Mouse (Mus musculus) cerebellum, adult 2 months (tissue): ENCODE data around the gene Rnf207. TPM values are rescaled to one million over a fixed set of nuclear protein-coding genes. Genes with fewer than 3 reads are reported as not detected.

Experiments
- DNase-seq, 2 experiments: peaks; one replicate each; pipeline ENCODE4 v3.0.0; 2021
- H3K27ac ChIP-seq: fragments of 200-500 bp; 2 replicates; pipeline ENCODE4 v1.5.1; 2012; ENCODE audit warnings: low read length, control low read depth, inconsistent platforms; ENCODE audit not compliant: insufficient read depth
- H3K27me3 ChIP-seq: fragments of 200-500 bp; 2 replicates; pipeline ENCODE4 v1.6.1; 2012; ENCODE audit warnings: inconsistent platforms, mild to moderate bottlenecking, low read length, moderate library complexity; ENCODE audit not compliant: control insufficient read depth, insufficient read depth
- H3K4me1 ChIP-seq: fragments of 200-500 bp; 2 replicates; pipeline ENCODE4 v1.6.1; 2011; ENCODE audit warnings: low read length; ENCODE audit not compliant: control insufficient read depth, insufficient read depth
- H3K4me3 ChIP-seq: fragments of 200-500 bp; replicated peaks from 2 replicates; pipeline ENCODE3; 2011; ENCODE audit warnings: mild to moderate bottlenecking, low read depth, low read length, control low read depth; ENCODE audit not compliant: insufficient read depth
- CTCF ChIP-seq: fragments of 200-500 bp; IDR thresholded peaks from 2 replicates; pipeline ENCODE4 v1.5.1; 2011; ENCODE audit warnings: low read depth, mild to moderate bottlenecking, control low read depth, low read length, moderate library complexity, borderline replicate concordance; ENCODE audit not compliant: insufficient read depth
- POLR2A ChIP-seq: fragments of 200-500 bp; IDR thresholded peaks from 2 replicates; pipeline ENCODE4 v1.6.1; 2011; ENCODE audit warnings: low read length, control low read depth, borderline replicate concordance; ENCODE audit not compliant: insufficient read depth
- WGBS: fragments of 180-500 bp; shearing (Covaris S2); methylation state at CpG from one replicate; pipeline ENCODE4 v1.1.7; 2018; 5-methylcytosine and 5-hydroxymethylcytosine counted together
- polyA plus RNA-seq: library from polyadenylated mRNA; depleted of rRNA; stranded (reverse); fragments of >200 nt; gene quantifications from 2 replicates; pipeline ENCODE4 v1.2.3, GENCODE M21; 2012

Rnf207 gene
- polyA plus RNA-seq, 1 experiment = 11.8 TPM

DNA sequence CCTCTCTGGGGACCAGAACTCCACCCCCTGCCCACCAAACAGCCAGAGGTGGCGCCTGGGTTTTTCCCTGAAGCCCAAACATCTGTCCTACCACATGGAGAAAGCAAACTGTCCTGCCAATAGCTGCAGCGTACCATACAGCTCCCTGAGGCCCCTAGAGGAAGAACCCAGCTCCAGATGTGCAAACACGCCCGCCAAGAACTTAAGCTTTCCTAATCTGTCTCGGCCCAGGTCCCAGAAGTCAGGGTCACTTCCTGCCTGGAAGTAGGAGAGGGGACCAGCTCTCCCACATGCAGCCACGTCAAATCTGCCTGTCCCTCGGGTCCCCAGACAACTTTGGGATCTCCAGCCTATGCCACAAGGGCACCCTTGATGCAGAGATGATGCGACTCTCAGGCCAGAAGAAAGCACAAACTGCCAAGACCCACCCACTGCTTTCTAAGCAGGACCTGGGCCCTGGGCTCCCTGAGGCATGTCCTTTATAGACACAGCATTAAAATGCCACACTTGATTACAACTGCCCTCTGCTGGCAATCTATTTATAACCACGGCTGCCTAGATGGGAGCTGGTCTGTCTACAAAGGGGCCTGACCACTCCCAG is 46.2 kb downstream of the Rnf207 start:
- Histone ChIP-seq H3K27me3 (no peaks in the 10 kb centered on the region), H3K4me1 (peaks cover 47% of the 10 kb centered on the region), H3K4me3 (no peak overlapping the region), H3K27ac (no peak overlapping the region)
- no peak for TF ChIP-seq POLR2A
- peak; percentile 14; the same call in 1 of the 2 replicates for TF ChIP-seq CTCF
- 62% methylated on average over 9 of the region's 9 CpGs for WGBS
- no peak for DNase-seq

DNA sequence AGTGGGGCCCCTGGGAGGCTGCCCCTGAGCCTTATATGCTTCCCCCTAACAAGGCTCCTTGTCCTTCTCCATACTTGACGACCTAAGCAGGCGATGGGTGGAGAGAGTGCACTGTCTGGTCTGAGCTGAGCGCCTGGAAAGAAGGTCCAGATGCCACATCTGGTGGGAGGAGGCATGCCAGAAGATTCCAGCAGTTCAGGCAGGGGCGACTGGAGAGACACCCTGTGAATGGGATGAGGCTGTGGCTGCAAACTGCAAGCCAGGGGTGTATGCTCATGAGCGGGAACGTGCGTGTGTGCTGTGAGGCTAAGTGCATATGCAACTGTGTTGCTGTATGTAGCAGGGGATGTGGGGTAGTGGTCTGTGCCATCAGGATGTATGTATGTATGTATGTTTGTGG is 46.8 kb downstream of the Rnf207 start:
- Histone ChIP-seq H3K27ac (no peak overlapping the region), H3K4me1 (peaks cover 51% of the 10 kb centered on the region), H3K27me3 (no peaks in the 10 kb centered on the region), H3K4me3 (no peak overlapping the region)
- no peak for TF ChIP-seq POLR2A
- no peak for TF ChIP-seq CTCF
- 85% methylated on average over 7 of the region's 7 CpGs for WGBS
- no peak for DNase-seq

- 79% methylated on average over 11 of the region's 11 CpGs for WGBS
- H3K27me3 ChIP-seq = no peaks in the 10 kb centered on the region
- TF ChIP-seq CTCF = no peak
- TF ChIP-seq POLR2A = no peak
- peaks cover 53% of the 10 kb centered on the region for H3K4me1 ChIP-seq
- no peak for DNase-seq
- H3K27ac ChIP-seq = no peak overlapping the region
- H3K4me3 ChIP-seq = no peak overlapping the region
These were observed 47.5 kb downstream of the Rnf207 start for GRCm38 (mm10) chr4:152271334-152271733.

DNA sequence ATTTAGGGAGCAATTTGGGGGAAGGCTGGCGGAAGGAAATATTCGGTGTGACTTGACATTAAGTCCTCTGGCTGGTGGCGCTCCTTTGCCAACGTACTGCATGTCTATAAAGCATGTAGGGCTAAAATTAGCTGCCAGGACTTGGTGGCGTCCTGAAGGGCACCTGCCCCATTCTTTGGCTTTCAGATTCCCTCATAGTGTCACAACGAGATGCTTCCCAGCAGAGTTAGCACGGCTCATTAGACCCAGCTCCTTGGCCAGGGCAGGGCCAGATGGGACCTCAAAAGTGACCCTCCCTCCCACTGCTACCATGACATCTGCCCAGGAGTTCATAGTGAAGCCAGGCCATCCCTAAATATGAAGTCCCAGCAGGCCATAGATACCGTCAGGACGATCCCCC is 48.2 kb downstream of the Rnf207 start:
- Histone ChIP-seq H3K27me3 (no peaks in the 10 kb centered on the region), H3K27ac (no peak overlapping the region), H3K4me1 (peaks cover 59% of the 10 kb centered on the region), H3K4me3 (no peak overlapping the region)
- WGBS = 39% methylated on average over 9 of the region's 9 CpGs
- no peak for DNase-seq
- TF ChIP-seq CTCF (no peak), POLR2A (no peak)

DNA sequence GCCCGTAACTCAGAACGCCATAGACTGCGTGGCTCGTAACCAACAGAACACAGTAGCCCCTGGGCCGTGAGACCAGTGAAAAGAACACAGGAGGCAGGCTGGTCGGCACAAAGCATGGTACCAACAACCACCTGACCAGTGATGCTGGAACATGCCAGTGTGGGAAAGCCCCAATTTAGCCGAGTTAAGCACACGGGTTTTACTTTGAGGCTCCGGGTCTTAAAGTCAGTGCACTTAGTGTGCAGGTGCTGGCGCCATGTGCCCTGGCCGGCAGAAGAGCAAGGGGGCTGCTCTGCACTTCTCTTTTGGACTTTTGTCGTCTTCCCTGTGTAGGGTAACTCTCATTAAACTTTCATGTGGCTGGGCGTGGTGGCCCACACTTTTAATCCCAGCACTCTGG is 48.8 kb downstream of the Rnf207 start:
- DNase-seq = no peak
- TF ChIP-seq CTCF = no peak
- no peak for TF ChIP-seq POLR2A
- 83% methylated on average over 13 of the region's 13 CpGs for WGBS
- Histone ChIP-seq H3K27ac (no peak overlapping the region), H3K4me3 (no peak overlapping the region), H3K27me3 (no peaks in the 10 kb centered on the region), H3K4me1 (peaks cover 64% of the 10 kb centered on the region)

DNA sequence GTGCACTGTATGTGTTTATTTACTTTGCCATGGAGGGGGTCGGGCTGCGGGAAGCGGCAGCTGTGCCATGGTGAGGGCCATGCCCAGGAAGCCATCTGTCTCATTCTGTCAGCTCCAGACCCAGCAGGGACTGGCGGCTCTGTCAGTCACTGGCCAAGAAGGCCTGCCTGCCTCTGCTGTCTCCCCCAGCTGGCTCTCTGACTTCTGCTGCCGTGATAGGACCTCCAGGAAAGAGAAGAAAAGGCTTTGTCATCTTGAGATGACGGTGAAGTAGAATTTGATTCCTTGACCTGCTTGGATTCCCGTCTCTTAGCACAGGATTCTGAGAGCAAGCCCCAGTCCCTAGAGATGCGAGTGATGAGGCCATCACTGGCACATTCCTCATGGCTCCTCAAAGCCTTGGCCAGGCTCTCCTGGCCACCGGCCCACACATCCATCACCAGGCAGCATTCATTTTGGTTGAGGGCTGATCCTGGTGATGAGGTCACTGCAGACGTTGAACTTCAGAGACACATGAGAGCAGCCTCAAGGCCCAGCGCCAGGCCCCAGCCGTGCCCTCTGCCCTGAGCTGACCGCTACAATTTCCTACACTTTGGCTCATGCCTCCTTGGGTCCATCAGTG is 50.9 kb downstream of the Rnf207 start:
- WGBS = 12% methylated on average over 13 of the region's 13 CpGs
- TF ChIP-seq CTCF (no peak), POLR2A (no peak)
- Histone ChIP-seq H3K27me3 (no peaks in the 10 kb centered on the region), H3K4me1 (peaks cover 75% of the 10 kb centered on the region), H3K27ac (peak overlapping the region; percentile 50), H3K4me3 (no peak overlapping the region)
- DNase-seq = peak; percentile 84 to 88

DNA sequence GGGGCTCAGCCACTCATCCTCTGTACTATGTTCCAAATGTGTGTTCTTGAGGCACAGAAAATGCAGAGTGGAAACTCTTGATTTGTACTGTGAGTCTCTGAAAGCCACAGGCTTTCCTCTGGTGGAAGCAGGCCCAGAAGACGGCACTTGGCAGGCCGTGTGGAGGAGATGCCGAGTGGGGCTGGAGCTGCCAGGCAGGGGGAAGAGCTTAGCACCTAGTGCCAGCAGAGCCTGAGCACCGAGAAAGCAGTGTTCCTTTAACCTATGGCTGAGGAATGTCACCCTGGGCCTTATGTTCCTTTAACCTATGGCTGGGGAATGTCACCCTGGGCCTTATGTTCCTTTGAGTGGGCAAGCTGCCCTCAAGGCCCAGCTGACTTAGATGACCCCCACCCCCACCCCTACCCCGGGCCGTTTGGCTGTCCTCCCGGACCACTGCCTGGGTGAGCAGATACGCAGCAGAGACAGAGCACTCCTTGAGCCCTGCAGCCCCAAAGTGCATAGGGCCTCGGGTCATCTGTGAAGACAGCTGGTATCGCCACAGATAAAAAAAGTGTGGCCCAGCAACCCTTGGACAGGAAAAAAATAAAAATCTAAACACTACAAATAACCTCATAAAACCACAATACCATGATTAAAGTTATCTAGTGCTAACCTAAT is 52.4 kb downstream of the Rnf207 start:
- 3% methylated on average over 10 of the region's 10 CpGs for WGBS
- TF ChIP-seq POLR2A (no peak), CTCF (no peak)
- no peaks in the 10 kb centered on the region for H3K27me3 ChIP-seq
- no peak overlapping the region for H3K4me3 ChIP-seq
- peak overlapping the region; percentile 37 for H3K27ac ChIP-seq
- DNase-seq = peak; percentile 82 to 87
- peaks cover 86% of the 10 kb centered on the region for H3K4me1 ChIP-seq

- 22% methylated on average over 5 of the region's 5 CpGs for WGBS
- no peak overlapping the region for H3K4me3 ChIP-seq
- H3K4me1 ChIP-seq = peaks cover 81% of the 10 kb centered on the region
- DNase-seq = no peak
- H3K27me3 ChIP-seq = no peaks in the 10 kb centered on the region
- H3K27ac ChIP-seq = peak overlapping the region; percentile 37
- TF ChIP-seq POLR2A (no peak), CTCF (no peak)
These were observed 53.0 kb downstream of the Rnf207 start for GRCm38 (mm10) chr4:152265791-152266190.
